Mouse (Mus musculus): ENCODE measurements at regions not wholly inside any gene's neighbourhood (a gene's known extent, or its start where the extent isn't known, plus 50 kb on each side); places are given as distances from the start of the nearest gene placed in this dataset. TPM values are rescaled to one million over a fixed set of nuclear protein-coding genes. Genes with fewer than 3 reads are reported as not detected.

DNA sequence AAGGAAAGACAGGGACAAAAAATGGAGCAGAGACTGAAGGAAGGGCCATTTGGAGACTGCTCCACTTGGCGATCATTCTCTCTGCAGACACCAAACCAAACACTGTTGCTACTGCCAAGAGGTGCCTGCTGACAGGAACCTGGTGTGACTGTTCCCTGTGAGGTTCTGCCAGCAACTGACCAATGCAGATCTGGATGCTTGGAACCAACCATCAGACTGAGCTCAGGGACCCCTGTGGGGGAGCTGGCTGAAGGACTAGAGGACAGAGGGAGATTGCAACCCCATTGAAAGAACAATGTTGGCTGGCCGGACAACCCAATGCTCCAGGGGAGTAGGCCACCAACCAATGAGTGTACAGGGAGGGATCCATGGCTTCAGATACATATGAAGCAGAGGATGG, 139.2 kb upstream of the Cep126 start:
- H3K4me2 ChIP-seq (ENCODE audit: low read length), result no peak overlapping the region
- no peaks in the 10 kb centered on the region for H3K36me3 ChIP-seq (ENCODE audit: control insufficient read depth, insufficient read depth, low read length)
- no peak overlapping the region for H3K27ac ChIP-seq (replicated peaks; ENCODE audit: low read depth, low read length)
- no peaks in the 10 kb centered on the region for H3K4me1 ChIP-seq (ENCODE audit: control insufficient read depth, insufficient read depth, low read length)
- H3K9me3 ChIP-seq (ENCODE audit: control insufficient read depth, low read length), result no peaks in the 10 kb centered on the region
- no peak overlapping the region for H3K4me3 ChIP-seq (replicated peaks; ENCODE audit: low read depth, low read length)
- no peak for ATAC-seq (ENCODE audit: low FRiP score, low TSS enrichment)
- 98% methylated on average over 2 of the region's 2 CpGs for WGBS
- H3K9ac ChIP-seq (replicated peaks; ENCODE audit: low read length), result no peak overlapping the region
- H3K27me3 ChIP-seq (ENCODE audit: control insufficient read depth, insufficient read depth, low read length), result no peaks in the 10 kb centered on the region
- DNase-seq, result no peak

DNA sequence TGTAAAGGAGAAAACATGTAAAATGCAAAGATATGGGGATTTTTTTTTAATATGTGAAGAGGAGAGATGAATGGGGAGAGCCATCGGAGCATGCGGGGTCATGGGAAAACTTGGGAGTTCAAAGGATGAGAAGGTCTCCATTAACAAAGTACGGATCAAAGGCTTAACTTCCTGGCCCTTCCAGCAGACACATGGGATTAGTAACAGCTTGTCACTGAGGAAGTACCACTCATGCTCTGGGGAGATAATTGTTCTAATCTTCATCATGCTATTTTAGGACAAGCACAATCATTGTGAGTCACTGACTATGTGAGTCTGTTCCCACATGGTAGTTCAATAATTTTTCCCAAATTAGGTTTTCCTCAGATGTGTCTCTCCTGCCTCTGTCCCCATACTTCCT, 115.4 kb upstream of the Cep126 start:
- Histone ChIP-seq H3K4me2 (ENCODE audit: low read length) (no peak overlapping the region), H3K4me3 (replicated peaks; ENCODE audit: low read depth, low read length) (no peak overlapping the region), H3K36me3 (ENCODE audit: control insufficient read depth, insufficient read depth, low read length) (no peaks in the 10 kb centered on the region), H3K27me3 (ENCODE audit: control insufficient read depth, insufficient read depth, low read length) (no peaks in the 10 kb centered on the region), H3K4me1 (ENCODE audit: control insufficient read depth, insufficient read depth, low read length) (no peaks in the 10 kb centered on the region), H3K9ac (replicated peaks; ENCODE audit: low read length) (no peak overlapping the region), H3K27ac (replicated peaks; ENCODE audit: low read depth, low read length) (no peak overlapping the region), H3K9me3 (ENCODE audit: control insufficient read depth, low read length) (no peaks in the 10 kb centered on the region)
- ATAC-seq (ENCODE audit: low FRiP score, low TSS enrichment) (no peak), DNase-seq (no peak)
- WGBS, result 52% methylated on average over 3 of the region's 3 CpGs

DNA sequence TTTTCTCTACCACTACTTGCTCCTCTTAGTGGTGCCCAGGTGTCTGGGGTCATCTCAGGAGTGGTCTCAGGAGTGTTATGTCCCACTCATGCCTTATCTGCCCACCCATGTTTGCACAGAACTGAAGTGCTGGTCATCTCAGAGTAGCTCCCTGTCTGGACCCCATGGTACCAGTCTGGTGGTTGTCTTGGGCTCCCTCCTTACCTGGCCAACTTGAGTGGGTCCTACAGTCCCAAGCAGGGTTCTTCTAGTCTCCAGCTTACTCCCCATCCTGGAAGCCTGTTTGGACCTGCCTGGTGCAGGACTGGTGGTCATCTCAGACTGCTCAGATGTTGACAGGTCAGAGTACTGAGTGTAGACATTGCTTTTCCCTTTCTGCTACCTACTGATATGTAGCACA, 94.0 kb upstream of the Cep126 start:
- H3K9ac ChIP-seq (replicated peaks; ENCODE audit: low read length), result no peak overlapping the region
- ATAC-seq (ENCODE audit: low FRiP score, low TSS enrichment), result no peak
- DNase-seq, result no peak
- H3K27me3 ChIP-seq (ENCODE audit: control insufficient read depth, insufficient read depth, low read length), result no peaks in the 10 kb centered on the region
- H3K4me1 ChIP-seq (ENCODE audit: control insufficient read depth, insufficient read depth, low read length), result no peaks in the 10 kb centered on the region
- no peak overlapping the region for H3K4me3 ChIP-seq (replicated peaks; ENCODE audit: low read depth, low read length)
- no peaks in the 10 kb centered on the region for H3K36me3 ChIP-seq (ENCODE audit: control insufficient read depth, insufficient read depth, low read length)
- H3K9me3 ChIP-seq (ENCODE audit: control insufficient read depth, low read length), result no peaks in the 10 kb centered on the region
- no peak overlapping the region for H3K27ac ChIP-seq (replicated peaks; ENCODE audit: low read depth, low read length)
- no peak overlapping the region for H3K4me2 ChIP-seq (ENCODE audit: low read length)

DNA sequence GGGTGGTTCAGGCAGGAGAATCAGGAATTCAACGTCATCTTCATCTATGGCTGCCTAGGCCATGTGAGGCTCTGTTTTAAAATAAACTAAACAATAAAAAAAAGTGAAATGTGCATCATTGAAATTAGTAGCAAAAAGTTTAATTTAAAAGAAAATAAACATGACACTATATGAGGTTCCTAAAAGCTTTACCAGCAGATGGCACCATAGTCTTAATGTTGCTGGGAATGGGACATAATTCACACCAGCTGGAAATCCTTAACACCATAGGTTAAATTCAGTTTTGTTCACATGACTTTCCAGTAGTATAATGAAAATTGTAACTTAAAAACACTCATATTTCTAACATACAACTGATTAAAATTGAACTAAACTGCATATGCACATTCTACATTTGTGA, 92.3 kb upstream of the Cep126 start:
- Histone ChIP-seq H3K36me3 (ENCODE audit: control insufficient read depth, insufficient read depth, low read length) (no peaks in the 10 kb centered on the region), H3K9ac (replicated peaks; ENCODE audit: low read length) (no peak overlapping the region), H3K27ac (replicated peaks; ENCODE audit: low read depth, low read length) (no peak overlapping the region), H3K4me2 (ENCODE audit: low read length) (no peak overlapping the region), H3K9me3 (ENCODE audit: control insufficient read depth, low read length) (no peaks in the 10 kb centered on the region), H3K27me3 (ENCODE audit: control insufficient read depth, insufficient read depth, low read length) (no peaks in the 10 kb centered on the region), H3K4me1 (ENCODE audit: control insufficient read depth, insufficient read depth, low read length) (no peaks in the 10 kb centered on the region), H3K4me3 (replicated peaks; ENCODE audit: low read depth, low read length) (no peak overlapping the region)
- ATAC-seq (ENCODE audit: low FRiP score, low TSS enrichment) (no peak), DNase-seq (peak; percentile 86)
- 30% methylated on average over 1 of the region's 1 CpGs for WGBS

DNA sequence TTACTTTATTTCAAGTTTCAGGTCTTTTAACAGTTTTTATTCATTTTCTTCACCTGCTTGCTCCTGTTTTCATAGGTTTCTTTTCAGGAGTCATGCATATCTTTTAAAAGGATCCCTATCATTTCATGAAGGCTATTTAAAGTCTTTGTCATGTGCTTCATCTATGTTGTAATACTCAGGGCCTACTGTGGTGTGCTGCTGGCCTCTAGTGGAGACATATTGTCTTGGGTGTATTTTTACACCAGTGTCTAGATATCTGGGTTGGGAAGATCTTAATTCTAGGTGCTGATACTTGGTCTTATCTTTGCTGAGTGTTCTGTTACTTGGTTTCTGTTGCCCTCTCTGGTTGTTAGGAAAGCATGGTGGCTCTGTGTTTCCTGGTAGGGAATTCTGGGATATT, 74.8 kb upstream of the Cep126 start:
- Histone ChIP-seq H3K9me3 (ENCODE audit: control insufficient read depth, low read length) (no peaks in the 10 kb centered on the region), H3K4me3 (replicated peaks; ENCODE audit: low read depth, low read length) (no peak overlapping the region), H3K27me3 (ENCODE audit: control insufficient read depth, insufficient read depth, low read length) (no peaks in the 10 kb centered on the region), H3K4me2 (ENCODE audit: low read length) (no peak overlapping the region), H3K27ac (replicated peaks; ENCODE audit: low read depth, low read length) (no peak overlapping the region), H3K4me1 (ENCODE audit: control insufficient read depth, insufficient read depth, low read length) (no peaks in the 10 kb centered on the region), H3K9ac (replicated peaks; ENCODE audit: low read length) (no peak overlapping the region), H3K36me3 (ENCODE audit: control insufficient read depth, insufficient read depth, low read length) (no peaks in the 10 kb centered on the region)
- ATAC-seq (ENCODE audit: low FRiP score, low TSS enrichment), result no peak
- DNase-seq, result peak; percentile 75

DNA sequence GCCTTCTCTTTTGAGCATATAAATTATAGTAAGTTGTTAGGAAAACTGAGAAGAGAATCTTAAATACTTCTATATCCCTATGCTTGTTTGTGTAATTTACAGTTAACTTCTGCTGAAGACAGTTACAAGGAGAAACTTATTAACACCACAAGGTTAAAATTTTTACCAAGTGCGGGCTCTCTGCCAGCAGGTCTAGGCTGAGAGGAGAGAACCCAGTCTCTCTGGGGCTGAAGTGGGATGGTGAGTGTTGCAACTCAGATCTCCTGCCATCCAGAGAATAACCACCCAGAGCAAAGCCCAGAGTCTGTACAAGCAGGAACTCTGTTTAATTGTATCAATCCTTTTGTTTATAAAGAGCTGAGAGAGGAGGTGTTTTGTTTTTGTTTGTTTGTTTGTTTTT, 51.3 kb upstream of the Cep126 start:
- no peak overlapping the region for H3K27ac ChIP-seq (replicated peaks; ENCODE audit: low read depth, low read length)
- WGBS, result 82% methylated on average over 1 of the region's 1 CpGs

More for the DNA sequence above, 51.3 kb upstream of the Cep126 start:
- Histone ChIP-seq H3K9ac (replicated peaks; ENCODE audit: low read length) (no peak overlapping the region), H3K9me3 (ENCODE audit: control insufficient read depth, low read length) (no peaks in the 10 kb centered on the region), H3K4me1 (ENCODE audit: control insufficient read depth, insufficient read depth, low read length) (no peaks in the 10 kb centered on the region), H3K27me3 (ENCODE audit: control insufficient read depth, insufficient read depth, low read length) (no peaks in the 10 kb centered on the region), H3K4me2 (ENCODE audit: low read length) (no peak overlapping the region), H3K36me3 (ENCODE audit: control insufficient read depth, insufficient read depth, low read length) (no peaks in the 10 kb centered on the region), H3K4me3 (replicated peaks; ENCODE audit: low read depth, low read length) (no peak overlapping the region)
- no peak for DNase-seq
- ATAC-seq (ENCODE audit: low FRiP score, low TSS enrichment), result no peak

MicroRNAs in the stretch of these regions (microRNA counts, 519-probe panel; counts per million panel counts)
- microRNA mmu-miR-1899, result not detected

Small RNAs in the stretch of these regions (microRNA-seq; reads per million reads assigned to microRNA genes)
- gene Mir1899, result not detected

Data from midbrain, embryonic 14.5 days (tissue).